Mouse (Mus musculus): ENCODE data around the gene Gm1113. TPM values are rescaled to one million over a fixed set of nuclear protein-coding genes. Genes with fewer than 3 reads are reported as not detected.

Gm1113 gene
- polyA plus RNA-seq, 1 experiment from 2014 or later, result not detected

GRCm38 (mm10) chr9:35513900-35514299, 4.2 kb downstream of the Gm1113 start:
- H3K4me3 ChIP-seq (ENCODE audit: inconsistent target), result no peak overlapping the region
- 81% methylated on average over 4 of the region's 4 CpGs for WGBS (ENCODE audit: missing documents)
- H3K36me3 ChIP-seq (ENCODE audit: inconsistent target), result no peaks in the 10 kb centered on the region

GRCm38 (mm10) chr9:35508234-35508633, 9.8 kb downstream of the Gm1113 start:
- Histone ChIP-seq H3K36me3 (ENCODE audit: inconsistent target) (no peaks in the 10 kb centered on the region), H3K4me3 (ENCODE audit: inconsistent target) (no peak overlapping the region), H3K79me2 (ENCODE audit: inconsistent target) (no peaks in the 10 kb centered on the region), H3K27ac (no peak overlapping the region)
- 73% methylated on average over 8 of the region's 8 CpGs for WGBS (ENCODE audit: missing documents)

More at GRCm38 (mm10) chr9:35513900-35514299, 4.2 kb downstream of the Gm1113 start:
- Histone ChIP-seq H3K27ac (no peak overlapping the region), H3K79me2 (ENCODE audit: inconsistent target) (no peaks in the 10 kb centered on the region)

GRCm38 (mm10) chr9:35502361-35503000, 15.6 kb downstream of the Gm1113 start:
- Histone ChIP-seq H3K79me2 (ENCODE audit: inconsistent target) (no peaks in the 10 kb centered on the region), H3K36me3 (ENCODE audit: inconsistent target) (no peaks in the 10 kb centered on the region), H3K4me3 (ENCODE audit: inconsistent target) (no peak overlapping the region), H3K27ac (no peak overlapping the region)
- WGBS (ENCODE audit: missing documents), result 79% methylated on average over 10 of the region's 10 CpGs

GRCm38 (mm10) chr9:35499946-35500345, 18.1 kb downstream of the Gm1113 start:
- H3K36me3 ChIP-seq (ENCODE audit: inconsistent target), result no peaks in the 10 kb centered on the region
- H3K79me2 ChIP-seq (ENCODE audit: inconsistent target), result no peaks in the 10 kb centered on the region
- no peak overlapping the region for H3K27ac ChIP-seq
- WGBS (ENCODE audit: missing documents), result 94% methylated on average over 5 of the region's 6 CpGs
- H3K4me3 ChIP-seq (ENCODE audit: inconsistent target), result no peak overlapping the region

GRCm38 (mm10) chr9:35495471-35495870, 22.6 kb downstream of the Gm1113 start:
- no peaks in the 10 kb centered on the region for H3K79me2 ChIP-seq (ENCODE audit: inconsistent target)
- WGBS (ENCODE audit: missing documents), result 21% methylated on average over 3 of the region's 3 CpGs

GRCm38 (mm10) chr9:35494937-35495336, 23.1 kb downstream of the Gm1113 start:
- Histone ChIP-seq H3K36me3 (ENCODE audit: inconsistent target) (no peaks in the 10 kb centered on the region), H3K27ac (no peak overlapping the region), H3K79me2 (ENCODE audit: inconsistent target) (no peaks in the 10 kb centered on the region), H3K4me3 (ENCODE audit: inconsistent target) (no peak overlapping the region)
- 92% methylated on average over 4 of the region's 4 CpGs for WGBS (ENCODE audit: missing documents)

More at GRCm38 (mm10) chr9:35495471-35495870, 22.6 kb downstream of the Gm1113 start:
- no peak overlapping the region for H3K27ac ChIP-seq
- no peaks in the 10 kb centered on the region for H3K36me3 ChIP-seq (ENCODE audit: inconsistent target)
- H3K4me3 ChIP-seq (ENCODE audit: inconsistent target), result no peak overlapping the region

GRCm38 (mm10) chr9:35493733-35494092, 24.4 kb downstream of the Gm1113 start:
- Histone ChIP-seq H3K27ac (no peak overlapping the region), H3K4me3 (ENCODE audit: inconsistent target) (no peak overlapping the region), H3K79me2 (ENCODE audit: inconsistent target) (no peaks in the 10 kb centered on the region), H3K36me3 (ENCODE audit: inconsistent target) (no peaks in the 10 kb centered on the region)
- 70% methylated on average over 4 of the region's 4 CpGs for WGBS (ENCODE audit: missing documents)

GRCm38 (mm10) chr9:35493033-35493732, 24.9 kb downstream of the Gm1113 start:
- H3K36me3 ChIP-seq (ENCODE audit: inconsistent target), result no peaks in the 10 kb centered on the region
- H3K79me2 ChIP-seq (ENCODE audit: inconsistent target), result no peaks in the 10 kb centered on the region
- H3K27ac ChIP-seq, result no peak overlapping the region
- WGBS (ENCODE audit: missing documents), result 95% methylated on average over 7 of the region's 7 CpGs
- H3K4me3 ChIP-seq (ENCODE audit: inconsistent target), result no peak overlapping the region

GRCm38 (mm10) chr9:35491109-35491866, 26.8 kb downstream of the Gm1113 start:
- Histone ChIP-seq H3K79me2 (ENCODE audit: inconsistent target) (no peaks in the 10 kb centered on the region), H3K27ac (no peak overlapping the region), H3K36me3 (ENCODE audit: inconsistent target) (no peaks in the 10 kb centered on the region), H3K4me3 (ENCODE audit: inconsistent target) (no peak overlapping the region)
- 84% methylated on average over 11 of the region's 11 CpGs for WGBS (ENCODE audit: missing documents)

- Histone ChIP-seq H3K79me2 (ENCODE audit: inconsistent target) (no peaks in the 10 kb centered on the region), H3K27ac (no peak overlapping the region), H3K36me3 (ENCODE audit: inconsistent target) (no peaks in the 10 kb centered on the region), H3K4me3 (ENCODE audit: inconsistent target) (no peak overlapping the region)
- WGBS (ENCODE audit: missing documents), result 93% methylated on average over 4 of the region's 4 CpGs
Measured at GRCm38 (mm10) chr9:35488496-35488895, 29.6 kb downstream of the Gm1113 start.

GRCm38 (mm10) chr9:35486616-35487015, 31.5 kb downstream of the Gm1113 start:
- Histone ChIP-seq H3K79me2 (ENCODE audit: inconsistent target) (no peaks in the 10 kb centered on the region), H3K27ac (no peak overlapping the region), H3K36me3 (ENCODE audit: inconsistent target) (no peaks in the 10 kb centered on the region), H3K4me3 (ENCODE audit: inconsistent target) (no peak overlapping the region)
- WGBS (ENCODE audit: missing documents), result 93% methylated on average over 13 of the region's 13 CpGs

- H3K27ac ChIP-seq, result no peak overlapping the region
- H3K36me3 ChIP-seq (ENCODE audit: inconsistent target), result no peaks in the 10 kb centered on the region
- no peaks in the 10 kb centered on the region for H3K79me2 ChIP-seq (ENCODE audit: inconsistent target)
- WGBS (ENCODE audit: missing documents), result 73% methylated on average over 3 of the region's 3 CpGs
- H3K4me3 ChIP-seq (ENCODE audit: inconsistent target), result no peak overlapping the region
Measured at GRCm38 (mm10) chr9:35483949-35484348, 34.1 kb downstream of the Gm1113 start.

GRCm38 (mm10) chr9:35482014-35482898, 35.8 kb downstream of the Gm1113 start:
- no peak overlapping the region for H3K27ac ChIP-seq
- H3K36me3 ChIP-seq (ENCODE audit: inconsistent target), result no peaks in the 10 kb centered on the region
- 94% methylated on average over 13 of the region's 13 CpGs for WGBS (ENCODE audit: missing documents)
- no peak overlapping the region for H3K4me3 ChIP-seq (ENCODE audit: inconsistent target)
- H3K79me2 ChIP-seq (ENCODE audit: inconsistent target), result no peaks in the 10 kb centered on the region

- H3K27ac ChIP-seq, result no peak overlapping the region
- H3K79me2 ChIP-seq (ENCODE audit: inconsistent target), result no peaks in the 10 kb centered on the region
- no peak overlapping the region for H3K4me3 ChIP-seq (ENCODE audit: inconsistent target)
- H3K36me3 ChIP-seq (ENCODE audit: inconsistent target), result no peaks in the 10 kb centered on the region
- WGBS (ENCODE audit: missing documents), result 83% methylated on average over 6 of the region's 6 CpGs
Measured at GRCm38 (mm10) chr9:35479456-35479855, 38.6 kb downstream of the Gm1113 start.
